Comparison of ENCODE assay signal across 9 mouse cellular contexts in the genomic region with DNA sequence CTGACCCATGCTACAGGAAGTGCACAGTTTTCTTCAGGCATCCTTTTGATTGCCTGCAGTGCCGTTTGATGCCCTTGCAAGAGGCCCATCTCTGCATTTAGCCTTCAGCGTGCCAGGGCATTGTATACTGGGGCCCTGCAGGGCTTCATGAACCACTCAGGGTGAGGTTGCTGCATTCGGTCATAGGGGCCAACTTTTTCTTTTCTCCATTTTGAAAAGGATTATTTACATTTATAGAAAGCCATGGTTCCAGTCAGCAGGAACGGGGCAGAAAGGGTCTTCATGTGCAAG. TPM values are rescaled to one million over a fixed set of nuclear protein-coding genes. Genes with fewer than 3 reads are reported as not detected.
DNase-seq lines count a peak whose midpoint lies in the region; ATAC-seq and TF ChIP-seq lines count a peak whose summit lies in the region.
"Had no signal": no experiment of that assay in that cellular context is flagged by ENCODE, and none has a peak within 500 bp of the region (broad histone marks: within the 10 kb centered on the region; RNA-seq: fewer than 3 reads in every experiment).

No protein-coding gene starts in this region.

- H3K4me3 ChIP-seq in ES-Bruce4 (ENCODE audit: low read depth, low read length) = peak overlapping the region; percentile 92; the same call in 1 of the 2 replicates
- peak overlapping the region; percentile 93; the same call in 1 of the 2 replicates for H3K4me3 ChIP-seq in forebrain, postnatal 0 days (ENCODE audit: low read depth, low read length)
- H3K4me3 ChIP-seq in liver, embryonic 16.5 days (ENCODE audit: low read depth, low read length) = peak overlapping the region; percentile 76

- no peak for TF ChIP-seq EP300 in ES-Bruce4 (IDR thresholded peaks at IDR 0.05; ENCODE audit: insufficient read depth, low read depth, low read length)

- 10% methylated on average over 4 of the region's 4 CpGs for WGBS in forebrain, postnatal 0 days
- 25% methylated on average over 4 of the region's 4 CpGs for WGBS in liver, embryonic 16.5 days (ENCODE audit: insufficient replicate concordance)

- ATAC-seq in forebrain, postnatal 0 days = no peak
- ATAC-seq in liver, embryonic 16.5 days (ENCODE audit: low read depth) = no peak
- ATAC-seq in monocyte, adult 5-6 weeks (replicated peaks; ENCODE audit: insufficient number of reproducible peaks, low FRiP score, low TSS enrichment, poor library complexity, severe bottlenecking) = no peak

- no peak for TF ChIP-seq CTCF in ES-Bruce4 (IDR thresholded peaks at IDR 0.05; ENCODE audit: low read depth, low read length)
- TF ChIP-seq CTCF in forebrain, postnatal 0 days (IDR thresholded peaks at IDR 0.05; ENCODE audit: low read depth) = no peak

- H3K27ac ChIP-seq in ES-Bruce4 (ENCODE audit: insufficient read depth, low read length) = no peak overlapping the region
- no peak overlapping the region for H3K27ac ChIP-seq in forebrain, postnatal 0 days (ENCODE audit: low read depth, low read length)
- H3K27ac ChIP-seq in liver, embryonic 16.5 days (ENCODE audit: low read length) = no peak overlapping the region

- peaks cover 8% of the 10 kb centered on the region for H3K36me3 ChIP-seq in ES-Bruce4 (ENCODE audit: control insufficient read depth, insufficient read depth, low read length, poor library complexity, severe bottlenecking)
- no peaks in the 10 kb centered on the region for H3K36me3 ChIP-seq in forebrain, postnatal 0 days (ENCODE audit: insufficient read depth)
- no peaks in the 10 kb centered on the region for H3K36me3 ChIP-seq in liver, embryonic 16.5 days (ENCODE audit: control insufficient read depth, insufficient read depth)

- intact Hi-C loops in heart, postnatal 14 days (cut with DNase I) = no loop called here

- H3K27me3 ChIP-seq in ES-Bruce4 (ENCODE audit: control insufficient read depth, insufficient read depth, low read length, poor library complexity, severe bottlenecking) = no peaks in the 10 kb centered on the region
- H3K27me3 ChIP-seq in forebrain, postnatal 0 days (ENCODE audit: insufficient read depth, low read length) = no peaks in the 10 kb centered on the region
- H3K27me3 ChIP-seq in liver, embryonic 16.5 days (ENCODE audit: control insufficient read depth, insufficient read depth, low read depth, low read length) = no peaks in the 10 kb centered on the region

- DNase-seq in heart, adult 11 months = peak; percentile 89
- DNase-seq in heart, postnatal 14 days = no peak
- no peak for DNase-seq in forebrain, postnatal 0 days
- DNase-seq in yolk sac, embryonic 10.5 days (ENCODE audit: low spot score) = no peak
- DNase-seq in left cerebral cortex, adult 18-20 months (ENCODE audit: low spot score in 2 of 2) = no peak
- DNase-seq: cerebellum, adult 11-12 months had no signal

- no peaks in the 10 kb centered on the region for H3K4me1 ChIP-seq in ES-Bruce4 (ENCODE audit: control insufficient read depth, insufficient read depth, low read length)
- H3K4me1 ChIP-seq in forebrain, postnatal 0 days (ENCODE audit: insufficient read depth) = peaks cover 4% of the 10 kb centered on the region; the same call in 1 of the 2 replicates
- no peaks in the 10 kb centered on the region; the same call in 1 of the 2 replicates for H3K4me1 ChIP-seq in liver, embryonic 16.5 days (ENCODE audit: control insufficient read depth, low read depth, low read length)

- no peak for TF ChIP-seq POLR2A in ES-Bruce4 (IDR thresholded peaks at IDR 0.05; ENCODE audit: insufficient read depth, low read length)

- H3K9me3 ChIP-seq in ES-Bruce4 (replicated peaks; ENCODE audit: control insufficient read depth, insufficient read depth, low read length, poor library complexity, severe bottlenecking) = no peaks in the 10 kb centered on the region
- H3K9me3 ChIP-seq in forebrain, postnatal 0 days (ENCODE audit: low read length) = no peaks in the 10 kb centered on the region
- no peaks in the 10 kb centered on the region for H3K9me3 ChIP-seq in liver, embryonic 16.5 days (replicated peaks; ENCODE audit: control insufficient read depth, low read length)

- H3K4me2 ChIP-seq in forebrain, postnatal 0 days (ENCODE audit: low read depth) = peak overlapping the region; percentile 91
- peak overlapping the region; percentile 77 for H3K4me2 ChIP-seq in liver, embryonic 16.5 days (ENCODE audit: low read depth, low read length)

- peak overlapping the region; percentile 79 for H3K9ac ChIP-seq in ES-Bruce4 (ENCODE audit: low read depth, poor library complexity, severe bottlenecking)
- H3K9ac ChIP-seq in forebrain, postnatal 0 days = no peak overlapping the region
- H3K9ac ChIP-seq in liver, embryonic 16.5 days (ENCODE audit: low read depth, low read length) = no peak overlapping the region

RNA-seq across cellular contexts. Expression of a gene that starts 1.4 kb away (rescaled TPM):
- 10 to 100 TPM; 17.3 to 17.5 TPM for total RNA-seq in heart, postnatal 14 days (2021)
- polyA plus RNA-seq in ES-Bruce4 (2011; ENCODE audit: insufficient read depth, insufficient read length, low read depth, missing spikeins) = 66.0 and 70.6 TPM in 2 replicates
- total RNA-seq in forebrain, postnatal 0 days (2014; rRNA removed) = 8.1 and 10.9 TPM in 2 replicates
- 17.0 and 18.0 TPM in 2 replicates for polyA plus RNA-seq in forebrain, postnatal 0 days (2015; fragmentation: Nextera tagmentation; extraction: Ambion mirVana)
- polyA plus RNA-seq in liver, embryonic 16.5 days (2015; fragmentation: Nextera tagmentation; extraction: Ambion mirVana) = 13.0 and 17.3 TPM in 2 replicates
- total RNA-seq in monocyte, adult 5-6 weeks (2017) = 12.1 to 25.9 TPM (median 24.6 TPM) in 3 replicates
- total RNA-seq in left cerebral cortex, adult 18-20 months (2021) = 10 to 100 TPM; 10.9 to 11.3 TPM
